Mouse (Mus musculus): ENCODE measurements around the gene Fam192a. TPM values are rescaled to one million over a fixed set of nuclear protein-coding genes. Genes with fewer than 3 reads are reported as not detected.
A peak's percentile ranks its signal among the peaks of the same experiment; 100 is the strongest.

The Fam192a gene
- total and polyA plus RNA-seq, 3 experiments, result 65.7 to 122 (median 103) TPM

DNA sequence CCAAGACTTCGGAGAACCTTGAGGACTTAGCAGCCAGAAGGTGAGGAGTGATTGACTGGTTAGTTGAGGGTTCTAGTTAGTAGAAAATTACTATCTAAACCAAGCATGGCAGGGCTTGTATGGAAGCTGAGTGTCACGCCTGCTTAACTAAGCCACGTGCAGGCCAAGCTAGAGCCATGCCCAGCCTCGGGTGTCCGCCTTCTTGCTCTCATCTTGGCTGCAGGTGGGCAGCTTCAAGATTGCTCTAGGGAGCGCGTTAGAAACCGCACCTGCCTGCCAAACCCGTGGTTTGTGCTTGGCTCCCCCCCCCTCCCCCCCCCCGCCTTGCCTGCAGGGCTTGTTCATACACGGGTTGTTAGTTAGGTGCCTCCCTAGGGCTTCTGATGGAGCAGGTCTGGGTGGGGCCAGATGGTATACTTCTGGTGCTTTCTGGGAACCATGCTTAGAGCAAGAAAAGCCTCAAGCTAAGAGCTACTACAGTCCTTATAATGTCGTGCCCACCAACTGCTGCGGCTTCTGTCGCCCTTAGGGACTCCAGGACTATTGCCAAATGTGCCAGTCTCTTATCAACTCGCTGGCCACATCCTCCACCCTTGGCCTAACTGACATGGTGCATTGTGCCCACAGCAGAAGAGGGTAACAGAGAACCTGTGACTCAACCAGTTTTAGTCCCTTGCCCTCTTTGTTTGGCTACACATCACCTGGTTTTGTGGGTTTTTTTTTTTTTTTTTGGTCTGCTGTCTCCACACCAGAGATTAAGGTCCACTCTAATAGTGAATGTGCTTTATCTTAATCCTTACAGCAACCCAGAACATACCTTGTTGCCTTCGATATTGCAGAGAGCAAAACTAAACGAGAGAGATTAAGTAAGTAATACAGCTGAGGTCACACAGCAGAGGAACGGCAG, 60.7 kb downstream of the Fam192a start:
- no peak overlapping the region for H3K4me3 ChIP-seq (ENCODE audit: low read depth, low read length)
- DNase-seq (ENCODE audit: low spot score), result no peak
- no peak for ATAC-seq (ENCODE audit: extremely low read depth, insufficient number of reproducible peaks, low FRiP score, poor library complexity, severe bottlenecking)

DNA sequence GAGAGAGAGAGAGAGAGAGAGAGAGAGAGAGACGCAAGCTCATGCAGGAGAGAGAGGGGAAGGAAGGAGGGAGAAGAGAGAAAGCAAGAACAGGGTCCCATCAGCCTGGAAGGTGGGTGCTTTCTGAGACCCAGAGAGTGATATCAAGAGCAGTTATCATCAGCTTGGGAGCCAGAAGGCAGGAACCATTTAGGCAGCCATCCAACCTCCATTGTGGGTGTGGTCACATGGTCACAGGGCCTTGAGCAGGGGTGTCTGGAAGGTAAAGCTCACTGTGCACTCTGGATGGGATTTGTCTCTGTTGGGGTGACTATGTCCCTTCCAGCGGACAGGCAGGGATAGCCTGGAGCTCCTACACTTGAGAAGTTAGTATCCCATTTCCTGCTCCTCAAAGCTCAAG, 61.8 kb downstream of the Fam192a start:
- no peak for TF ChIP-seq GATA1 (IDR thresholded peaks at IDR 0.05; ENCODE audit: borderline replicate concordance, low read length)
- no peak for TF ChIP-seq GATA2 (IDR thresholded peaks at IDR 0.05; ENCODE audit: borderline replicate concordance, low read depth, low read length)
- no peak for TF ChIP-seq POLR2AphosphoS5 (IDR thresholded peaks at IDR 0.05; ENCODE audit: insufficient replicate concordance, low read depth, low read length)
- no peak for TF ChIP-seq CTCF (IDR thresholded peaks at IDR 0.05; ENCODE audit: low read depth, low read length)
- no peak for TF ChIP-seq TAL1 (conservative IDR thresholded peaks at IDR 0.05; ENCODE audit: low read depth, low read length)
- Histone ChIP-seq H3K4me1 (ENCODE audit: insufficient read depth, low read depth, low read length) (peaks cover 8% of the 10 kb centered on the region), H3K27me3 (ENCODE audit: insufficient read depth, low read length) (peaks cover 53% of the 10 kb centered on the region), H3K4me3 (ENCODE audit: low read depth, low read length) (no peak overlapping the region), H3K9me3 (replicated peaks) (no peaks in the 10 kb centered on the region), H3K36me3 (replicated peaks) (no peaks in the 10 kb centered on the region)
- ATAC-seq (ENCODE audit: extremely low read depth, insufficient number of reproducible peaks, low FRiP score, poor library complexity, severe bottlenecking) (no peak), DNase-seq (ENCODE audit: low spot score) (no peak)

More for the DNA sequence above, 60.7 kb downstream of the Fam192a start:
- Histone ChIP-seq H3K9me3 (replicated peaks) (no peaks in the 10 kb centered on the region), H3K36me3 (replicated peaks) (no peaks in the 10 kb centered on the region), H3K27me3 (ENCODE audit: insufficient read depth, low read length) (peaks cover 54% of the 10 kb centered on the region), H3K4me1 (ENCODE audit: insufficient read depth, low read depth, low read length) (peaks cover 8% of the 10 kb centered on the region)
- TF ChIP-seq POLR2AphosphoS5 (IDR thresholded peaks at IDR 0.05; ENCODE audit: insufficient replicate concordance, low read depth, low read length), result no peak
- no peak for TF ChIP-seq CTCF (IDR thresholded peaks at IDR 0.05; ENCODE audit: low read depth, low read length)
- no peak for TF ChIP-seq GATA1 (IDR thresholded peaks at IDR 0.05; ENCODE audit: borderline replicate concordance, low read length)
- no peak for TF ChIP-seq GATA2 (IDR thresholded peaks at IDR 0.05; ENCODE audit: borderline replicate concordance, low read depth, low read length)
- 0 out of 2 replicates have a peak, but pooled peaks have one; percentile 16 for TF ChIP-seq TAL1 (conservative IDR thresholded peaks at IDR 0.05; ENCODE audit: low read depth, low read length)

DNA sequence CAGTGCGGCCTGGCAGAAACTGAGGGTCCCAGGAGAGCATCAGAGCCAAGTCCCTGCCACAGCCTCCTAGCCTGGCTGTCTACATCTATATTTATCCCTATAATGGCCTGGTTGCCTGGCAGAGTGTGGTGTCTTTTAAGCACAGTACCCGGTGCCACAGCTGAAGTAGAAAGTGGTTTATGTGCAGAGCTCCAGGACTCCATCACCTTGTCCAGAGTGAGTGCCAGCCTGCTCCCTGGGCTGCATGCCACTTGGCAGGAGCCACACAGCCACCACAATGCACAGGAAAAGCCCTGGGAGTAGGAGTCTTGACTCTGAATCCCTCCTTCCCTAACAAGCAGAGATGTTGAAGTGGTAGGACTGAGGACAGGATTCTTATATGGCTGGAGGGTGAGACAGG, 64.3 kb downstream of the Fam192a start:
- Histone ChIP-seq H3K4me3 (ENCODE audit: low read depth, low read length) (no peak overlapping the region), H3K36me3 (replicated peaks) (no peaks in the 10 kb centered on the region), H3K9me3 (replicated peaks) (peaks cover 6% of the 10 kb centered on the region), H3K27me3 (ENCODE audit: insufficient read depth, low read length) (peaks cover 51% of the 10 kb centered on the region), H3K4me1 (ENCODE audit: insufficient read depth, low read depth, low read length) (peaks cover 8% of the 10 kb centered on the region)
- ATAC-seq (ENCODE audit: extremely low read depth, insufficient number of reproducible peaks, low FRiP score, poor library complexity, severe bottlenecking) (no peak), DNase-seq (ENCODE audit: low spot score) (no peak)
- TF ChIP-seq TAL1 (conservative IDR thresholded peaks at IDR 0.05; ENCODE audit: low read depth, low read length) (no peak), CTCF (IDR thresholded peaks at IDR 0.05; ENCODE audit: low read depth, low read length) (no peak), POLR2AphosphoS5 (IDR thresholded peaks at IDR 0.05; ENCODE audit: insufficient replicate concordance, low read depth, low read length) (no peak), GATA1 (IDR thresholded peaks at IDR 0.05; ENCODE audit: borderline replicate concordance, low read length) (no peak), GATA2 (IDR thresholded peaks at IDR 0.05; ENCODE audit: borderline replicate concordance, low read depth, low read length) (no peak)

DNA sequence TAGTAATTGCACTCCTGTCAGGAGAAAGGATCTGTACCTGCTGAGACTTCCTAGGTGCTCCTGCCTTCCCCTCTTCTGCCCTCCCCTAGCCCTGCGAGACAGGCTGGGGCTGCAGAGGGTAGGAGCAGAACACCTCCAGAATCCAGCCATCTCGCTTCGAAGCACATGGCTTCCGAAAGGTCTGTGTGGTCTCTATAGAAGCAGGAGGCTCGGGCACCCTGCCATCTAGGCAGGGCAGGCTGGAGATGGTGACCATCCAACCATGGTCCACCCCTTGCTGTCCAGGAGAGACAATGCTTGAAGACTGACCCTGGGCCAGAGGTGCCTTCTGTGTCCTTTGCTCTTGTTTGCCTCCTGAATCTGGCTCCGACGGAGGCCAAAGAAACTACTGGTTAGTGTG, 66.2 kb downstream of the Fam192a start:
- no peak overlapping the region for H3K4me3 ChIP-seq (ENCODE audit: low read depth, low read length)
- peaks cover 6% of the 10 kb centered on the region for H3K9me3 ChIP-seq (replicated peaks)
- peaks cover 57% of the 10 kb centered on the region for H3K27me3 ChIP-seq (ENCODE audit: insufficient read depth, low read length)
- DNase-seq (ENCODE audit: low spot score) (no peak), ATAC-seq (ENCODE audit: extremely low read depth, insufficient number of reproducible peaks, low FRiP score, poor library complexity, severe bottlenecking) (no peak)
- peaks cover 3% of the 10 kb centered on the region; the same call in 1 of the 2 replicates for H3K4me1 ChIP-seq (ENCODE audit: insufficient read depth, low read depth, low read length)
- no peaks in the 10 kb centered on the region for H3K36me3 ChIP-seq (replicated peaks)
- TF ChIP-seq GATA1 (IDR thresholded peaks at IDR 0.05; ENCODE audit: borderline replicate concordance, low read length) (no peak), TAL1 (conservative IDR thresholded peaks at IDR 0.05; ENCODE audit: low read depth, low read length) (no peak), POLR2AphosphoS5 (IDR thresholded peaks at IDR 0.05; ENCODE audit: insufficient replicate concordance, low read depth, low read length) (no peak), CTCF (IDR thresholded peaks at IDR 0.05; ENCODE audit: low read depth, low read length) (no peak), GATA2 (IDR thresholded peaks at IDR 0.05; ENCODE audit: borderline replicate concordance, low read depth, low read length) (no peak)

DNA sequence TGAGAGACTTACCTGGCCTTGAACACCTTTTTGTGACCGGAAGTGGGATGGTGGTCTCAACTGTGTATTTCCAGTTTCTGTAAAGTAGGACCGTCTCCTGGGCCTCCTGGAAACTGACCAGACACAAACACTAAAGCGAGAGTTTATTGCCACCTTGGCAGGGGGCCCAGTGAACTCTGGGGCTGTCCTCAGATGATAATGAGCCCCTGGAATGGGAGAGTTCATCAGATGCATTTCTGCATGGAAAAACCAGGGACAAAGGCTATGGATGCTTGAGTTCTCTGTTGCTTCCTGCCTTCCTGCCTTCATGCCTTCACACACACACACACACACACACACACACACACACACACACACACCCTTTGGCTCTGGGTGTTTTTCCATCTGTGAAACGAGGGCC, 67.2 kb downstream of the Fam192a start:
- Histone ChIP-seq H3K4me3 (ENCODE audit: low read depth, low read length) (no peak overlapping the region), H3K9me3 (replicated peaks) (peaks cover 6% of the 10 kb centered on the region), H3K4me1 (ENCODE audit: insufficient read depth, low read depth, low read length) (peaks cover 8% of the 10 kb centered on the region), H3K27me3 (ENCODE audit: insufficient read depth, low read length) (peaks cover 57% of the 10 kb centered on the region), H3K36me3 (replicated peaks) (no peaks in the 10 kb centered on the region)
- TF ChIP-seq CTCF (IDR thresholded peaks at IDR 0.05; ENCODE audit: low read depth, low read length) (no peak), GATA2 (IDR thresholded peaks at IDR 0.05; ENCODE audit: borderline replicate concordance, low read depth, low read length) (no peak), POLR2AphosphoS5 (IDR thresholded peaks at IDR 0.05; ENCODE audit: insufficient replicate concordance, low read depth, low read length) (no peak), TAL1 (conservative IDR thresholded peaks at IDR 0.05; ENCODE audit: low read depth, low read length) (no peak), GATA1 (IDR thresholded peaks at IDR 0.05; ENCODE audit: borderline replicate concordance, low read length) (no peak)
- DNase-seq (ENCODE audit: low spot score) (no peak), ATAC-seq (ENCODE audit: extremely low read depth, insufficient number of reproducible peaks, low FRiP score, poor library complexity, severe bottlenecking) (no peak)

Measured in G1E (cell line).